Mouse (Mus musculus): Measurements from ENCODE around the gene Abcf1.
A peak's percentile ranks its signal among the peaks of the same experiment; 100 is the strongest.
"Not testable (repeated sequence)": the region's sequence is repeated elsewhere in the genome, so short reads cannot be mapped to it uniquely, and the experiment has no call there.

Abcf1 gene

GRCm38 (mm10) chr17:35979401-35980362 lies 10.1 kb upstream of the Abcf1 start, which contains the start of the genes Gnl1 and Prr3:
Gene Gnl1 (plus strand): TSS chr17:35979851.
Gene Prr3 (minus strand): TSS chr17:35980236.
- peak; percentile 81 for DNase-seq (ENCODE audit: low read depth, low spot score)

GRCm38 (mm10) chr17:35978811-35979400 lies 9.3 kb upstream of the Abcf1 start:
- no peak for DNase-seq (ENCODE audit: low read depth, low spot score)

GRCm38 (mm10) chr17:35972131-35972530 lies 2.6 kb upstream of the Abcf1 start:
- DNase-seq (ENCODE audit: low read depth, low spot score), result no peak

- DNase-seq (ENCODE audit: low read depth, low spot score), result no peak
These were observed 1.9 kb downstream of the Abcf1 start for GRCm38 (mm10) chr17:35967621-35968020.

GRCm38 (mm10) chr17:35963279-35963678 lies 6.3 kb downstream of the Abcf1 start:
- DNase-seq (ENCODE audit: low read depth, low spot score), result no peak

- DNase-seq (ENCODE audit: low read depth, low spot score), result no peak
These were observed 10.9 kb downstream of the Abcf1 start for GRCm38 (mm10) chr17:35958533-35959223.

GRCm38 (mm10) chr17:35954665-35955064 lies 14.9 kb downstream of the Abcf1 start:
- no peak for DNase-seq (ENCODE audit: low read depth, low spot score)

- not testable (repeated sequence) for DNase-seq (ENCODE audit: low read depth, low spot score)
These were observed 17.0 kb downstream of the Abcf1 start for GRCm38 (mm10) chr17:35952559-35952958.

- not testable (repeated sequence) for DNase-seq (ENCODE audit: low read depth, low spot score)
These were observed 18.6 kb downstream of the Abcf1 start for GRCm38 (mm10) chr17:35950946-35951345.

- DNase-seq (ENCODE audit: low read depth, low spot score), result no peak
These were observed 29.6 kb downstream of the Abcf1 start for GRCm38 (mm10) chr17:35939941-35940340.

GRCm38 (mm10) chr17:35939108-35939507 lies 30.5 kb downstream of the Abcf1 start:
- no peak for DNase-seq (ENCODE audit: low read depth, low spot score)

- no peak for DNase-seq (ENCODE audit: low read depth, low spot score)
These were observed 31.7 kb downstream of the Abcf1 start for GRCm38 (mm10) chr17:35937700-35938348.

GRCm38 (mm10) chr17:35935763-35936162 lies 33.8 kb downstream of the Abcf1 start:
- DNase-seq (ENCODE audit: low read depth, low spot score), result not testable (repeated sequence)

- no peak for DNase-seq (ENCODE audit: low read depth, low spot score)
These were observed 37.0 kb downstream of the Abcf1 start for GRCm38 (mm10) chr17:35932608-35933007.

GRCm38 (mm10) chr17:35930627-35931026 lies 38.9 kb downstream of the Abcf1 start:
- no peak for DNase-seq (ENCODE audit: low read depth, low spot score)

GRCm38 (mm10) chr17:35929534-35929933 lies 40.0 kb downstream of the Abcf1 start:
- no peak for DNase-seq (ENCODE audit: low read depth, low spot score)

GRCm38 (mm10) chr17:35927471-35927870 lies 42.1 kb downstream of the Abcf1 start:
- no peak for DNase-seq (ENCODE audit: low read depth, low spot score)

GRCm38 (mm10) chr17:35923281-35923680 lies 46.3 kb downstream of the Abcf1 start:
- no peak for DNase-seq (ENCODE audit: low read depth, low spot score)

- no peak for DNase-seq (ENCODE audit: low read depth, low spot score)
These were observed 47.0 kb downstream of the Abcf1 start for GRCm38 (mm10) chr17:35922566-35922965.

GRCm38 (mm10) chr17:35921710-35922109 lies 47.9 kb downstream of the Abcf1 start:
- no peak for DNase-seq (ENCODE audit: low read depth, low spot score)

- DNase-seq (ENCODE audit: low read depth, low spot score), result no peak
These were observed 48.5 kb downstream of the Abcf1 start for GRCm38 (mm10) chr17:35920862-35921562.

All from retina, adult 2 months (tissue).